Mouse (Mus musculus) liver, adult (tissue): ENCODE results near the gene Lrrc23.

ENCODE experiments used
- GATA4 ChIP-seq: IDR thresholded peaks from 2 replicates; pipeline ENCODE4 v1.6.1; 2014; ENCODE audit warnings: mild to moderate bottlenecking, low read length; ENCODE audit not compliant: insufficient replicate concordance

Lrrc23 gene

DNA sequence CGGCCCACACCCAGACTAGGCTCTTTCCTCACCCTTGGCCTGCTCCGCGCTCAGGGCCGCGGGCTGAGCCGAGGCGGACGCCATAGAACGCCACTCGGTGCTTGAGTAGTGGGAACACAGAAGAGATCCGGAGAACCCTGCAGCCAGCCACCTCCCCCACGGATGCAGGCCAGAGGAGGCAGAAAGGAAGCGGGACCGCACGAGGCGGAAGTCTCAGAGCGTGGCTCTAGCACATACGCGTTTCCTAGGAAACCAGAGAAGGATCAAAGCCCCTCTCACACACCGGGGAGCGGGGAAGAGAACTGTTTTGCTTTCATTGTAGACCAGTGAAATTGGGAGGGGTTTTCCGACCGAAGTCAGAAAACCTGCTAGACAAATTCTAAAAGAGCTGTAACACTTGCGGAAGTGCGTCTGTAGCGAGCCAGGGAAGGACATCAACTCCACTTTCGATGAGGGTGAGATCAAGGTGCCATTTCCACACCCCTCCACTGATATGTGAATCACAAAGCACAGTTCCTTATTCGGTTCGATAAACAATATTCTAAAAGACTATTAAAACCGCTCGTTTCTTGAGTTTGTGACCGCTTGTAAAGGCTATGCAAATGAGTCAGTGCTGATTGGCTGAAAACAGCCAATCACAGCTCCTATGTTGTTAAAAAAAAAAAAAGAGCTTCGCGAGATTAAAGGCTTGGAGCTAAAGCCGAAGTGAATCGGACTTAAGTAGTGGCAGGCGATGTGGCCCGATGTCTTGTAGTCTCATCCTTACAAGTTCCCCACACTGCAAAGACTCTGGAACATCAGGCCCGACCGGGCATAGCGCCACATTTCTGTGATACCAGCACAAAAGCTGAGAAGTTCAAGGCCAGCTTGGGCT is 38.4 kb downstream of the Lrrc23 start, which contains the start of gene Grcc10:
Gene Grcc10 (minus strand): TSS at position 487 of the 874 bp plus-strand sequence.
- no peak for TF ChIP-seq GATA4

DNA sequence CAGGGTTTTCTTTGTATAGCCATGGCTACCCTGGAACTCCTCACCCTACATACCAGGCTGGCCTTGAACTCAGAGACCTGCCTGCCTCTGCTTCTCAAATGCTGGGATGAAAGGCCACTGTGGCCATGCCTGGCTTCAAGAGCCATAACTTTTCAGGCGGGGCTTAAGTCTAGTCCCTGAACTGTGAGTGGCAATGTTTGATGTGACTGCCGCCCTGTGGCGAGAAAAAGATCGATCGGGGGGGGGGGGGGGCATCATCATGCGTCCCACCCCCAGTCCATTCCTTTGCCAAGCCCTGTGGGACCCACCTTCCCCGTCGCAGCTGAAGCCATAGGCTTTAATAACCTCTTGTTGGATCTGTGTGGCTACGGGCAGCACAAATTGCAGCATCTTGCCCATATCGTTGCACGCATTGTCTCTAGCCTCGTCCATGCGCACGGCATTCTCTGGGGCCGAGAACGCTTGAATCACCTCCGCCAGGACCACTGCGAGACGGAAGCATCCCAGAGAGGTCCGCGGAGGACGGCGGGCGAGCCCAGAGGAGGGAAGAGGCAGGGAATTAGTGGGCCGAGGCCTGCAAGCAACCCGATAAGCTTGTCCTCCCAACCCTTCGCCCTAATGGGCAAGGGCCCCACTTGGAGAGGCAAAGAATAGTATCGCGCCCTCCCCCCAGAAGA is 39.2 kb downstream of the Lrrc23 start:
- no peak for TF ChIP-seq GATA4

DNA sequence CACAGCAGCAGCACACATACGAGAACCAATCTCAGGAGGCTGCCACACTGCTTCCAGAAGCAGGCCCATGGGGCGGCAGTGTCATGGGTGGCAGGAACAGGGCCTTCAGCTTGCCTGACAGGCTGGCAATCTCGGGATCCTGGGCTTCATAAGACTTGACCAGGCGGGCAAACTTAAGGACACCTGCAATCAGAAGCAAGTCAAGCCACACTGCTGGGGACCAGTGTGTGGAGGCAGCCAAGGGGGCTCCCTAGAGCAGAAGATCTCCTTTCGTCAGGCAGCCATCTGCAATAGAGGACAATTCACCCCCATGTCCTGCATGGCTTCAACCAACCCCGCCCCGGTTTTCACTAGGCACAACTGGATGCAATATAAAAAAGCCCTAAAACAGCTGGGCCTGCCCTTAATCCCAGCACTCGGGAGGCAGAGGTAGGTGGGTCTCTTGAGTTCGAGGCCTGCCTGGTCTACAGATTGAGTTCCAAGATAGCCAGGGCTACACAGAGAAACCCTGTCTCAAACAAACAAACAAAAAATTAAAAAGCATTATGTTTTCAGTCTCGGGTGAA is 40.2 kb downstream of the Lrrc23 start:
- no peak for TF ChIP-seq GATA4

DNA sequence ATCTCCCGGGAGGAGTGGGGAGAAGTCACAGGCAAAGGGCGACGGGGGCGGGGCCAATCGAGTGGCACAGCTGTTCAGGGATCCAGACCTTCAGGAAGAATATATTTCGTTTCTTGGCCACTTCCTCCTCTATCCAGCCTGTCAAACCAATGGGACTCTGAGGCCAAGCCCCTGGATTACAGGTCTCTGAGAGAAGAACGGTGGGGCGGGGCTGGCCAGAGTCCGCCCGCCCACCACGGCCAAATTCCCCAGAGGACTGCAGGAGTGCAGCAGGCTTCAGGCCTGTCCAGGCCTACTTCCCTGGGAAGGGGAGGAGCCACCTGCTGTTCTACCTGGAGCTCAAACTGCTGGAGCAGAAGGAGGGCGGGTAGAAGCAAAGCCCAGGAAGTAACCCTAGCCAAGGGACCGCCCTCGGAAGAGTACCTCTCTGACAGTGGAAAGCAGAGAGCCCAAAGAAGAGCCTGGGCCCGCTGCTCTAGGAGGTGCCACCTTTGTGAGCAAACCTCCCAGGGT is 41.0 kb downstream of the Lrrc23 start, which contains the start of gene Ptpn6:
Gene Ptpn6 (minus strand): TSS at position 204 of the 513 bp plus-strand sequence.
- no peak for TF ChIP-seq GATA4

DNA sequence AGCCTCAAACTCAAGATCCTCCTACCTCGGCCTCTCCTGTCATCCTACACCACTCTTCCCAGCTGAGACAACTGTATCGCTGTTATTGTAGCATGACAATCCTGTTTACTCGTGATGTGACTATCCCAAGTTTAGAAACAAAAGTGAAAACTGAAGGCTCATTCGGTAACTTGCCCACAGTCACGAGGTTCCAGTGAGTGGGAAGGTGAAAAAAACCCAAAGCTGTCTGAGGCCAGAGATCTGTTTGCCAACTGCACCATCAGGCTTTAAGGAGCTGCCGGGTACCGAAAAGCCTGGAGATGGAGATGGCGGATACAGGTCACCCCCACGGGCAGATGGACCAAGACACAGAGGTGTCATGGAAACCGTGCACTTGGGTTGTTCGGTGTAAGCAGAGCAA is 42.5 kb downstream of the Lrrc23 start:
- no peak for TF ChIP-seq GATA4

DNA sequence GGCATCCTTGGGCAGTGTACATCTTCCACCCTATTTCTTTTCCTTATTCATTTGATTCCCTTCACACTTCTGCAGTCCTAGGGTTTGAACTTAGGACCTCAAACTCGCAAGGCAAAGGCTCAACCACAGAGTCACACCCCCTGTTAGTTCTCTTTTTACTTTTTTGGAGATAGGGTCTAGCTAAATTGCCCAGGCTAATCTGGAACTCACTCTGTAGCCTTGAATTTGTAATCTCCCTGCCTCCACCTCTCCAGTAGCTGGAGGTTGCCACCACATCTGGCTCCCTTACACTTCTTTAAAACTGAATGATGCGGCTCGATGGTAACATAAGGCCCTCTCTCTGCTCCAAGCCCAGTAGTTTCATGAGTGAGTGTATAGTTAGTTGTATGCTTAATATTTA is 45.1 kb downstream of the Lrrc23 start:
- no peak for TF ChIP-seq GATA4

DNA sequence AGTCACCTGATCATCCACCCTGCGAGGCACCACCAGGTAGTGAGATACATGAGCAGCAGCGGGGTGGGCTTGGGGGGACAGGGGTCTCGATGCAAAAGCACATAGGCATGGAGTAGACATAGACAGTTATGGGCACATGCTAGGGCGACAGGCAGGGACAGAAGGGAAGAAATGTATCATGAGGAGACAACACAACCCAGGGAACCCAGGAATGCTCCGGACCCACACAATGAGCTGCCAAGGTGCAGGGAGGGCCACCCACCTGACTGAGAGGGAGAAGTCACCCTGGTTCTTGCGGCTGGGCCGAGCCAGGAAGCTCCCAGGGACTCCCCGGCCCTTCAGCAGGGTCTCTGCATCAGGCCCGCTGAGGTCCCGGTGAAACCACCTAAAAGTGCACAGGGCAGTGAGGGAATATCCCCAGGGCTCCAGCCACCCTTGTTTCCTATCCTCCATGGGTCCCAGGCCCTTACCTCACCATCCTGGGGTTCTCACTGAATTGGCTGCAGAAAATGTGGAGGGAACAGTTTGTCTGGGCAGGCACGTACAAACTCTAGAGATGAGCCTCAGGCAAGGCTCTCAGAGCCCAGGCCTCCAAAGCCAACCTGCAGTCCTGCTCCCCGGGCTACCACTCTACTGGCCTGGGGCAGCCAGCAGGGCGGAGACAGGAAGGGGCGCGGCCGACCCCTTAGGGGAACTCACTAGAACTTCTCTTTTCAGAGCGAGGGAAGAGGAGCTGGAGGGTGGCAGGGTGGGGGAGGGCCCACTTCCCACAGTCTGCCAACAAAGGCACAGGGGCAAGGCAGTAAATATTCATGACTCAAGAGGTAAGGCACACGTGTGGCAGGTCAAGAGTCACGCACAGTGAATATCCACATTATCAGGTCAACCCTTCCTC is 46.8 kb downstream of the Lrrc23 start:
- no peak for TF ChIP-seq GATA4

DNA sequence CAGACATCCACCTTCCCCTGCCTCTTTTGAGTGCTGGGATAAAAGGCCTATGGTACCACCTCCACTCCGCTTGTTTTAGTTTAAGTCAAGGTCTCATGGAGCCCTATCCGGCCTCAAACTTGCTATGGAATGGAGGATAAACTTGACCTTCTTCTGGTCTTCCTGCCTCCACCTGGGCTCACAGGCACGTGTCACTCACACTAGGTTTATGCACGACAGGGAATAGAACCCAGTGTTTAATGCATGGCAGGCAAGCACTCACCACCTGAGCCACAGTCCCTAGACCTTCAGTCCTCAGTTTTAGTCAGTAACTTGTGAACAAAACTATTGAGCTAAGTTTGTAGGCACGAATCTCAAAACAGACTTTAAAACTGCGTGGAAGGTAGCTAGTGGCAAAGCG is 48.5 kb downstream of the Lrrc23 start:
- TF ChIP-seq GATA4, result no peak

DNA sequence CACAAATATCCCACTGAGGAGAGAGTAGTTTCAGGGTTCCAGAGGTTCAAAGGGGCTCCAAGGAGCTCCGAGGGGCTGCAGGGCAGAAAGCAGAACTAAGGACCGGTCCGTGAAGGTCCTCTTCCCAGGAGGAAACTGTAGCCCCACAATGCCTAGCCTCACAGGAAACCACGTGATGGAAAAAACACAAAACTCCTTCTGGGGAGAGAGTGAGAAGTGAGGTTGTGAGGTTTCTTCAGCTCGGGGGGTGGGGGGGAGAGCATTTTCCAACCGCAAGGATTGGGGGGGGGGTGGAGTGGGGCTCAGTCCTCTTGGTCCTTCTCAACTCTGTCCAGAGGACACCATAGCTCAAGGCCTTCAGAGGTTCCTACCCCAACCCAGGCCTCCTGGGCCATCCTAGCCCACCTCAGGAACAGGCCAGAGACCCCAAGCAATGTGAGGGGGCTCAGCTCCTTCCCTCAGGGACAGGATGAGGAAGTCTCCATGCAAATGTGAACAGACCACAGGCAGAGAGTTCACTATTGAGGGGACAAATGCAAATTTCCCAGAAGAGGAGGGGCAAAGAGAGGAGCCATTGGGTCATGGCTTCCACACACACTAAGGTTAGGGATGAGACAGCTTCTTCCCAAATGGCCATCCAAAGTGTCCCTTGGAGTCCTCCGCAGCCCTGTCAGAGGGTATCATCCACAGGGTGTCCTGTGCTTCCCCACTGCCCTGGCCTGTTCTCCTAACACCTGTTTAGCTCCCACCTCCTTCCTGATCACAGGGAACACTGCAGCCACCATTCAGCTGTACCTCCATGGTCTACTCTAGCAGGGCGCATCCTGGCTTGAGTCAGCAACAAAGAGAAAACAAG is 49.4 kb downstream of the Lrrc23 start:
- no peak for TF ChIP-seq GATA4

DNA sequence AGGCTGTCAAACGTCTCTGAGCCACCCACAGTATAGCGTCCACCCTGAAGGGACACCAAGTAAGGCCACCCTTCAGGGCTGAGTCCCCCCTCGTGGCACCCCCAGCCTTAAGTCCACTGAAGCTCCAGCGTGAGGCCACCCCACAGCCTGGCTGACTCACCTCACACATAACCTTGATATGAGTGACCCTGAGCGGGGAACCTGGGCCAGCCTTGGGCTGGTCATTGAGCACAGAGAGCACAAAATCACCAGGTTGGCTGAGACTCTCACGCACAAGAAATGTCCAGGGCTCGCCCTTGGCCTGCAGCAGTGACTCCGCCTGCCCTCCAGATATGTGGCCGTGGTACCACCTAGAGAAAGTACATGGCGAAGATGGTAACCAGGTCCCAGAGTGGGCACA is 50.9 kb downstream of the Lrrc23 start:
- no peak for TF ChIP-seq GATA4

DNA sequence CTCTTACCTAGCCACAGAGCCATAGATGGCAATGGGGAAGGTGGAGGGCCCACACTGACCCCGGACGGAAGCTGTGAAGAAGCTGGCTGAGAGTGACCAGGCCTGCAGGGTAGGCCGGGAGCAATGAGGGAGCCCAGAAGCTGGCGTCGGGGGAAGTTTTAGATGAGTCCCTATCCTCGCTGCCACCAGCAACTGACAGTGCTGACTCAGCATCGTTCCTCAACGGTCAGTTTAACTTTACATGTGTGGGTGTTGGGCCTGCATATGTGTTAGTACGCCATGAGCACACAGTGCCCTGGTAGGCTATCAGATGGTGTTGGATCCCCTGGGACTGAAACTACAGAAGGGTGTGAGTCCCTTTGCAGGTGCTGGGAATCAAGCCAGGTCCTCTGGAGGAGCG is 55.1 kb downstream of the Lrrc23 start:
- TF ChIP-seq GATA4, result no peak

DNA sequence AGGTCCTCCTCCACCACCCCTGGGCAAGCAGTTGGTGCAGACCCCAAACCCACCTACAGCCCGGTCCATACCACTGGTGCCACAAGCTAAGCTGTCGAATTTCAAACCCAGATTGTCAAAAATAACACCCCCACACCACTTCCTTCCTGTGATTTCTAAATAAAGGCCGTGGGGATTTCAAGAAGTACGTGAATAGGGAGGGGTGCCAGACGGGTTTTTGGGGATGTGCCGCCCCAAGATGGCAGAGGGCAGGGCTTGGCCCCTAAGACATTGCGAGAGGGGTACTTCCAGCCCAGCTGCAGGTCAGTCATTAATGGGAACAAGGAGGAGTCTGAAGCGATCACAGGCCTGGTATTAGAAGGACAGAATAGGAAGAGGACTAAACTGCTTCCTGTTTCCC is 56.0 kb downstream of the Lrrc23 start:
- no peak for TF ChIP-seq GATA4

DNA sequence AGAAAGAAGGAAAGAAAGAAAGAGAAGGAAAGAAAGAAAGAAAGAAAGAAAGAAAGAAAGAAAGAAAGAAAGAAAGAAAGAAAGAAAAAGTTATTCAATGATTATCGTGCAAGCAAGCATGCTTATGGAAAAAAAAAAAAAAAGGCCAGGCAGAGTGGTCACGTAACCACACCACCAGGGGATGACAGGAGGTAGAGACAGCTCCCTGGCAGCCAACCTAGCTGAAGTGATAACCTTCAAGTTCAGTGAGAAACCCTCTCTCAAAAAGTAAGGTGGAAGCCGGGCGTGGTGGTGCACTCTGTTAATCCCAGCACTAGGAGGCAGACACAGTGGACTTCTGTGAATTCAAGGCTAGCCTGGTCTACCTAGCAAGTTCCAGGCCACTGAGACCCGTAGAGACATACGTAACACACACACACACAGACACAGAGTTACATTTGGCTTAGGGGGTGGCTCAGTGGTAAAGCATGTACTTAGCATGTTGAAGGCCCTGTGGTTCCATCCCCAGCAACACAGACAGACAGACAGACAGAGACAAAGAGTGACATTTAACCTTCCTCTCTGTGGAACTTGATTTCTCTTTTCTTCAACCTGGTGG is 56.6 kb downstream of the Lrrc23 start:
- TF ChIP-seq GATA4, result no peak
